Mouse (Mus musculus): ENCODE data around the gene Xlr5b. TPM values are rescaled to one million over a fixed set of nuclear protein-coding genes. Genes with fewer than 3 reads are reported as not detected.

The Xlr5b gene
- not detected in 4 replicates for total RNA-seq (2023; ENCODE audit: inconsistent age)

GRCm38 (mm10) chrX:73148496-73148895 lies at the start of gene Xlr5b:
TSS of gene Xlr5b (plus strand) at chrX:73148796.

DNA sequence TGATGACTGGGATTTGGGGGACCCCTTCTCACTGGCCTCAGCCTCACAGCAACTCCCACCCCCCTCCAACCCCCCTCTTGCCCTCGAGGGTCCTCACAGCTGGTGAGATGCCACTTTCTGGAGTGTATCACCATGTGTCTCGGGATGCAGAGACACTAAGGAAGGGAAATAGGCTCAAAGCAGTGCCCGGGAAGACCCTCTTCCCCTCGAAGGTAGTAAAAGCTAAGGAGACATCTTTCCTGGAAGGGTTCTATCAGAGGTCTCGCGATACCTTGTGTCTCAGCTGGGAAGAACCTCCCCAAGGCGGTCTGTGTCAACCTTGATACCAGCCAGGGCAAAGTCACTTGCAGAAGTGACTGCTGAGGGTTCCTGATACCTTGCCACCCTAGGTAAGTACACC lies 31.8 kb upstream of the Xlr5b start, which contains the start of gene Gm14685:
Gene Gm14685, plus strand, starts transcription at position 301 of the 400 bp plus-strand sequence.

GRCm38 (mm10) chrX:73149350-73149749 lies 754 bp downstream of the Xlr5b start, which contains the start of gene DXBay18:
TSS of gene DXBay18 (minus strand) at chrX:73149450.

DNA sequence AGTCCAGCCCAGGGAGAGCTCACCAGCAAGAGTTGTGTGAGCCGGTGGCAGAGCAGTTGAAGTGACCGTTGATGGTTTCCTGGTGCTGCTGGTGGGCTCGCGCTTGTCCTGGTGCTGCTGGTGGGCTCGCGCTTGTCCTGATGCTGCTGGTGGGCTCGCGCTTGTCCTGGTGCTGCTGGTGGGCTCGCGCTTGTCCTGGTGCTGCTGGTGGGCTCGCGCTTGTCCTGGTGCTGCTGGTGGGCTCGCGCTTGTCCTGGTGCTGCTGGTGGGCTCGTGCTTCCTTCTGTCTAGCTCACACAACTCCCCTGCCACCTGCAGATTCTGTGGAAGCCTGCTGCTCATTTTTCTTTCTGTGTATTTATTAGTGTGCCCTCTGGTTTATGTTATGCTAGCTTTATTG lies 28.3 kb downstream of the Xlr5b start, which contains the start of gene Spin2d:
Gene Spin2d, minus strand, starts transcription at position 101 of the 400 bp plus-strand sequence.

DNA sequence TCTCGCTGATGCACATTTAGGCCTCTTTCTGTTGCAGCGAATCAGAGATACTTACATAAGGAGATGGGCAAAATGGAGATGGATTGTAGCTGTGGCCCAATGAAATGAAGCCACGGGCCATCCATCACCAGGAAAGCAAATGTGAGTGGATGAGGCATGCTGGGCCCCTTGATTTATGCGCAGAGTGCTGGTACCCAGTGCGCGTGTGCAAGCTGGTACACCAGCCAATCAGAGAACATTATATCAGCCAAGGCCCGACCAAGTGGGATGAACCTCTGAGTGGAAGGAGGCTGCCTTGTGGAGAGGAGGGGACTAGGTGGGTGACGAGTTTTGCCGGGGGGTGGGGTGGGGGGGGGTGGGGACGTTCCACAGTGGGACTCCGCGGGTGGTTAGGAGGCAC lies 43.3 kb downstream of the Xlr5b start, which contains the start of gene Xlr3b:
Gene Xlr3b, plus strand, starts transcription at position 274 of the 400 bp plus-strand sequence.

Other genes starting within 250 kb of the Xlr5b start
- 47.3 to 54.8 TPM (median 52.9 TPM) in 4 replicates for gene Cetn2, start 230.4 kb upstream of the Xlr5b start, total RNA-seq (2023; ENCODE audit: inconsistent age)
- gene Nsdhl, start 230.2 kb upstream of the Xlr5b start, total RNA-seq (2023; ENCODE audit: inconsistent age), result 9.7 to 12.5 TPM (median 11.2 TPM) in 4 replicates
- not detected in 4 replicates for gene Zfp185, start 161.5 kb upstream of the Xlr5b start, total RNA-seq (2023; ENCODE audit: inconsistent age)
- gene Pnma5, start 111.7 kb upstream of the Xlr5b start, total RNA-seq (2023; ENCODE audit: inconsistent age), result 0.93 to 1.5 TPM (median 1.2 TPM) in 4 replicates
- gene Pnma3, start 84.0 kb upstream of the Xlr5b start, total RNA-seq (2023; ENCODE audit: inconsistent age), result not detected in 4 replicates
- 2.4 to 5.0 TPM (median 3.7 TPM) in 4 replicates for gene Xlr4a, start 66.3 kb upstream of the Xlr5b start, total RNA-seq (2023; ENCODE audit: inconsistent age)
- 0.15 to 0.38 TPM (median 0.27 TPM) in 3 of 4 replicates, not detected in the other for gene Xlr3a, start 51.7 kb upstream of the Xlr5b start, total RNA-seq (2023; ENCODE audit: inconsistent age)
- gene Gm14685, start 31.7 kb upstream of the Xlr5b start, total RNA-seq (2023; ENCODE audit: inconsistent age), result 0.19 TPM in 1 of 4 replicates, not detected in the others
- gene DXBay18, start 654 bp downstream of the Xlr5b start, total RNA-seq (2023; ENCODE audit: inconsistent age), result 0.21 TPM in 1 of 4 replicates, not detected in the others
- not detected in 4 replicates for gene Spin2d, start 28.2 kb downstream of the Xlr5b start, total RNA-seq (2023; ENCODE audit: inconsistent age)
- 1.5 to 2.8 TPM (median 2.0 TPM) in 4 replicates for gene Xlr3b, start 43.4 kb downstream of the Xlr5b start, total RNA-seq (2023; ENCODE audit: inconsistent age)
- gene Xlr4b, start 65.5 kb downstream of the Xlr5b start, total RNA-seq (2023; ENCODE audit: inconsistent age), result 11.2 to 16.7 TPM (median 13.7 TPM) in 4 replicates
- gene F8a, start 79.5 kb downstream of the Xlr5b start, total RNA-seq (2023; ENCODE audit: inconsistent age), result 12.3 to 14.9 TPM (median 13.4 TPM) in 4 replicates
- gene Xlr4c, start 94.3 kb downstream of the Xlr5b start, total RNA-seq (2023; ENCODE audit: inconsistent age), result 3.2 to 5.3 TPM (median 4.2 TPM) in 4 replicates
- 0.35 TPM in 1 of 4 replicates, not detected in the others for gene Xlr3c, start 116.6 kb downstream of the Xlr5b start, total RNA-seq (2023; ENCODE audit: inconsistent age)
- not detected in 4 replicates for gene Xlr5a, start 144.2 kb downstream of the Xlr5b start, total RNA-seq (2023; ENCODE audit: inconsistent age)
- not detected in 4 replicates for gene Xlr5c, start 144.2 kb downstream of the Xlr5b start, total RNA-seq (2023; ENCODE audit: inconsistent age)
- gene Gm45015, start 188.0 kb downstream of the Xlr5b start, total RNA-seq (2023; ENCODE audit: inconsistent age), result not detected in 4 replicates
- gene Zfp275, start 193.8 kb downstream of the Xlr5b start, total RNA-seq (2023; ENCODE audit: inconsistent age), result 24.0 to 32.8 TPM (median 26.6 TPM) in 4 replicates
- not detected in 4 replicates for gene Gm18336, start 249.9 kb downstream of the Xlr5b start, total RNA-seq (2023; ENCODE audit: inconsistent age)